Mouse (Mus musculus) neural tube, embryonic 11.5 days (tissue): ENCODE measurements around the gene Atxn2. TPM values are rescaled to one million over a fixed set of nuclear protein-coding genes. Genes with fewer than 3 reads are reported as not detected.
"Not testable (repeated sequence)": the region's sequence is repeated elsewhere in the genome, so short reads cannot be mapped to it uniquely, and the experiment has no call there.

Experiments
- ATAC-seq: fragments of 200-750 bp; cut with Nextera tagmentation; 2 replicates; pipeline ENCODE4 v1.8.0; 2017; ENCODE audit warnings: moderate number of reproducible peaks, mild to moderate bottlenecking, moderate TSS enrichment, moderate library complexity; ENCODE audit not compliant: insufficient read depth, low FRiP score, low TSS enrichment
- DNase-seq: peaks from one replicate; pipeline ENCODE4 v3.0.0-alpha.2; 2015; ENCODE audit warnings: low spot score
- H3K27ac ChIP-seq: fragments of 300-500 bp; sonication (generic); 2 replicates; pipeline ENCODE4 v1.5.1; 2014; ENCODE audit warnings: low read depth, mild to moderate bottlenecking, low read length
- H3K27me3 ChIP-seq: fragments of 300-500 bp; sonication (generic); 2 replicates; pipeline ENCODE4 v1.6.1; 2014; ENCODE audit warnings: mild to moderate bottlenecking, low read length, mixed read lengths; ENCODE audit not compliant: control insufficient read depth, insufficient read depth
- H3K36me3 ChIP-seq: fragments of 300-500 bp; sonication (generic); 2 replicates; pipeline ENCODE4 v1.6.1; 2014; ENCODE audit warnings: mild to moderate bottlenecking, low read length, moderate library complexity, mixed read lengths; ENCODE audit not compliant: control insufficient read depth, insufficient read depth
- H3K4me1 ChIP-seq: fragments of 300-500 bp; sonication (generic); 2 replicates; pipeline ENCODE4 v1.6.1; 2014; ENCODE audit warnings: low read length, mixed read lengths; ENCODE audit not compliant: control insufficient read depth, insufficient read depth
- H3K4me2 ChIP-seq: fragments of 300-500 bp; sonication (generic); 2 replicates; pipeline ENCODE4 v1.6.1; 2014; ENCODE audit warnings: low read depth, mild to moderate bottlenecking, moderate library complexity
- H3K4me3 ChIP-seq: fragments of 300-500 bp; sonication (generic); 2 replicates; pipeline ENCODE4 v1.5.1; 2014; ENCODE audit warnings: low read depth, low read length
- H3K9ac ChIP-seq: fragments of 300-500 bp; sonication (generic); 2 replicates; pipeline ENCODE4 v1.6.1; 2014; ENCODE audit warnings: mild to moderate bottlenecking, low read length
- H3K9me3 ChIP-seq: fragments of 300-500 bp; sonication (generic); 2 replicates; pipeline ENCODE4 v1.6.1; 2016; ENCODE audit warnings: low read length; ENCODE audit not compliant: control insufficient read depth
- WGBS: fragments of 180-500 bp; shearing (Covaris S2); extraction: QIAGEN DNeasy Blood & Tissue Kit; methylation state at CpG from one replicate; pipeline ENCODE4 v1.1.7; 2014; 5-methylcytosine and 5-hydroxymethylcytosine counted together
- polyA plus RNA-seq: library from polyadenylated mRNA; unstranded; fragments of >200 nt; fragmentation: Nextera tagmentation; extraction: Ambion mirVana; gene quantifications from 2 replicates; pipeline ENCODE4 v1.2.1, GENCODE M21; 2014

The Atxn2 gene
- polyA plus RNA-seq, 1 experiment from 2014 or later: 101 TPM

DNA sequence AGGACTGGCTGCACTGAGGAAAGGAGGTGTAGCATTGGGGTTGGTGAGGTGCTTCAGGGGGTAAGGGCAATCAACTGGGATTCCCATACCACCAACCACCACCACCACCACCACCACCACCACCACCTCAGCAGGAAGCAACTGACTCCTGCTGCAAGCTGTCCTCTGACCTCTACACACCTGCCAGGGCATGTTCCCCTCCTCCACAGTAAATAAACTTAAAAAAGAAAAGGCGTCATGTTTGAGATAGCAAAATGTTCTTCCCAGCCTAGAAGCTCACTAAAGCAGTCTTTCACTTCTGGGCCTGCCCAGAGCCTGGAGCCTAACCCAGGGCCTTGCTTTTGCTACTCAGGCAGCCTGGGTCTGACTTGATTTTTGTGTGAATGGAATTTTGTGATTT is 3.2 kb downstream of the Atxn2 start:
- Histone ChIP-seq H3K9me3 (no peaks in the 10 kb centered on the region), H3K27ac (no peak overlapping the region), H3K27me3 (no peaks in the 10 kb centered on the region), H3K36me3 (peaks cover 5% of the 10 kb centered on the region), H3K4me1 (peaks cover 14% of the 10 kb centered on the region; the same call in 1 of the 2 replicates), H3K4me2 (no peak overlapping the region), H3K4me3 (no peak overlapping the region), H3K9ac (no peak overlapping the region)
- 100% methylated on average over 1 of the region's 1 CpGs for WGBS
- no peak for ATAC-seq
- DNase-seq: no peak

DNA sequence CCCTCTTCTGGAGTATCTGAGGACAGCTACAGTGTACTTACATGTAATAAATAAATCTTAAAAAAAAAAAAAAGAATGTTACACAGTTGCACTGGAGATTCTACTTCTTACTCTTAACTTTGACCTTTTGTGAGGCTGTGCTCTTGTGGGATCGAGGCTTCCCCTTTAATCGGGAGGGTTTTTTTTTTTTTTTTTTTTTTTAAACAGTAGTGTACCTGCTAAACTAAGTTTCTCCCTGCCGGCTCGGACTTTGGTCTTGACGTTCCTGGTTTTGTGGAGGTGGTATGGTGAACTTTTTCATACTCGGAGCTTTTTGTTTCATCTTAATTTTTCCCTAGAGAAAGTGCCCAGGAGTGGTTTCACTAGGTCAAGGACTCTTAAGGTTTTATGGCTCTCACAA is 3.8 kb downstream of the Atxn2 start:
- Histone ChIP-seq H3K27me3 (no peaks in the 10 kb centered on the region), H3K27ac (no peak overlapping the region), H3K9ac (no peak overlapping the region), H3K4me1 (peaks cover 14% of the 10 kb centered on the region; the same call in 1 of the 2 replicates), H3K4me3 (no peak overlapping the region), H3K9me3 (no peaks in the 10 kb centered on the region), H3K36me3 (peaks cover 5% of the 10 kb centered on the region), H3K4me2 (no peak overlapping the region)
- DNase-seq (no peak), ATAC-seq (no peak)
- 89% methylated on average over 6 of the region's 6 CpGs for WGBS

DNA sequence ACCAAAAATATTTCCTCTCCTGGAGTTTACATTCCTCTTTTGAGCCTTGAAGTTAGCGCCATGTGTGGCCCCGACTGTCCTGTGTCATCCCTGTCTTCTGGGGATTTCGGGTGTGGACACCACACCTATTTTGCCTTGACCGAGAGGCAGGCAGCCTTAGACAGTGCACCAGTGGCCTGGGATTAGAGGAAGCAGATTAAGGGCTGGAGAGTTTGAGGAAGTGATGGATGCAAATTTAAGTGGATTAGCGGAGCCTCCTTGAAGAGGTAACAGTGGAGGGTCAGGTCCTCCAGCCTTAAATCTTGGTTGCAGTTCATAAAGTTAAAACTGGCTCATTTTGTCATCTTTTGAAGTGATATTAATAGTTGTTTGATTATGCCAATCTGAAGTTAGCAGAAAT is 7.3 kb downstream of the Atxn2 start:
- Histone ChIP-seq H3K27ac (no peak overlapping the region), H3K4me3 (no peak overlapping the region), H3K27me3 (no peaks in the 10 kb centered on the region), H3K9me3 (no peaks in the 10 kb centered on the region), H3K9ac (no peak overlapping the region), H3K4me2 (no peak overlapping the region), H3K4me1 (peaks cover 12% of the 10 kb centered on the region; the same call in 1 of the 2 replicates), H3K36me3 (peaks cover 5% of the 10 kb centered on the region)
- WGBS: 87% methylated on average over 5 of the region's 5 CpGs
- no peak for ATAC-seq
- DNase-seq: no peak

DNA sequence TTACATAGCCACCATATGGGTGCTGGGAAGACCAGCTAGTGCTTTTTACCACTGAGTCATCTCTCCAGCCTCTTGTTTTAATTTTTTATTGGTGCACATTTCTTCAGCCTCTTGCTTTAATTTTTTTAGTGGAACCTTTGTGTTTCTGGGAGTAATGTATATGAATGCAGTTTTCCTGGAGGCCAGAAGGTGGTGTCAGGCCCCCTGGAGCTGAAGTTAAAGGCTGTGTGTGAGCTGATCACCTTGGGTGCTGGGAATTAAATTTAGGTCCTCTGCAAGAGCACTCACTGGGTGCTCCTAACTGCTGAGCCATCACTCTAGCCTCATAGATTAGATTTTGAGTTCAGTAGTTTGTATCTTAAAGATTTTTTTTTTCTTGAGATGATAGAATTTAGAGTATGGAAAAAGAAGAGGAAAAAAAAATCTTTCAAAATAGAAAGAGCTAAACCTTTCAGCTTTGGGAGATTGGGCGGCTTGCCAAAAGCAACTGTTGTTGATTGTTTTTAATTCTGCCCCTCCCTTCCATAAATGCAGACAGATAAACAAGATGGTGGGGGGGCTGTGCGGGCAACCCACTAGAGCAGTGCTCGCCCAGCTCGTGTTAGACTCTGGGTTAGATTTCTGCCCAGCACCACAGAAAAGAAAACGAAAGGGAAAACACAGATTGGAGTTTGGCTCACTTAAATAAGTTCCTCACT is 9.9 kb downstream of the Atxn2 start:
- Histone ChIP-seq H3K9ac (no peak overlapping the region), H3K4me1 (no peaks in the 10 kb centered on the region; the same call in 1 of the 2 replicates), H3K36me3 (peaks cover 5% of the 10 kb centered on the region), H3K27ac (no peak overlapping the region), H3K27me3 (no peaks in the 10 kb centered on the region), H3K4me2 (no peak overlapping the region), H3K9me3 (no peaks in the 10 kb centered on the region), H3K4me3 (no peak overlapping the region)
- ATAC-seq: no peak
- WGBS: 96% methylated on average over 5 of the region's 5 CpGs
- no peak for DNase-seq

DNA sequence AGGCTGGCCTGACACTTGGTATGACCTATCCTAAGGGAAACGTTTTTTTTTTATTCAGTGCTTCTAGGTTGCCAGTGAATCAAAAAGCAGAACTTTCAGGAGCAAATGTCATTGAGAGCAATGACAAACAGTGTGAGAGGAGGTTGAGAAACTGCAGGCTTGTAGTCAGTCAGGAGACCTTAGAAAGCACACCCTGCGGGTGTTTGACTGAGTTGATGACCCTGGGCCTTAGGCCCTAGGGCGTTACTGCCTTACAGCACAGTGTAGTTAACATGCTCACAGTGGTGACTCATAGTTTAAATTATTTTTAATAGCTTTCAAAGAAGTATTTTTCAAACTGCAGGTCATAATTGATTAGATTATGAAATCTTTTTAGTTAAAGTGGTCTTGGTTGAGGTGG is 10.7 kb downstream of the Atxn2 start:
- 85% methylated on average over 3 of the region's 3 CpGs for WGBS
- DNase-seq (no peak), ATAC-seq (no peak)

DNA sequence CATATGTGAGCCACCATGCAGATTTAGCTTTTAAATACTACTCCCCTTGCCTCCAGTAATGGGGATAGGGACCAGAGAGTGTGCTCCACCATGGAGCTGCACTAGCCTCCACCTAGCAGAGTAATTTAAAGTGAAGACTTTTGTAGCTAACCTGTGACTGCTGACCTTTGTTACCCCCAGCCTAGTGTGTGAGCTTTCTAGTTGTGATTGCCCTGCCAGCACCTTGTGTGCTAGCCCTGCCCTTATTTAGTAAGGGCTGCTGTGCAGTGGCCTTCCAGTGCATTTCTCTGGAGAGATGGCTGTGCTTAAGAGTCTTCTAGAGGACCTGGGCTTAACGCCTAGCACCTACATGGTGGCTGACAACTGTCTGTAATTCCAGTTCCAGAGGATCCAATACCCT is 13.5 kb downstream of the Atxn2 start:
- no peaks in the 10 kb centered on the region for H3K9me3 ChIP-seq
- DNase-seq (no peak), ATAC-seq (no peak)
- no peak overlapping the region for H3K9ac ChIP-seq
- no peaks in the 10 kb centered on the region for H3K4me1 ChIP-seq
- H3K4me2 ChIP-seq: no peak overlapping the region
- 0 out of 2 replicates have a peak, but pooled peaks cover 4% of the 10 kb centered on the region for H3K36me3 ChIP-seq
- no peak overlapping the region for H3K27ac ChIP-seq
- H3K27me3 ChIP-seq: no peaks in the 10 kb centered on the region
- no peak overlapping the region for H3K4me3 ChIP-seq
- WGBS: 81% methylated on average over 1 of the region's 1 CpGs

More for the DNA sequence above, 10.7 kb downstream of the Atxn2 start:
- H3K4me2 ChIP-seq: no peak overlapping the region
- no peaks in the 10 kb centered on the region for H3K4me1 ChIP-seq
- no peaks in the 10 kb centered on the region for H3K27me3 ChIP-seq
- no peak overlapping the region for H3K27ac ChIP-seq
- no peaks in the 10 kb centered on the region for H3K9me3 ChIP-seq
- no peak overlapping the region for H3K9ac ChIP-seq
- H3K36me3 ChIP-seq: peaks cover 5% of the 10 kb centered on the region
- H3K4me3 ChIP-seq: no peak overlapping the region

DNA sequence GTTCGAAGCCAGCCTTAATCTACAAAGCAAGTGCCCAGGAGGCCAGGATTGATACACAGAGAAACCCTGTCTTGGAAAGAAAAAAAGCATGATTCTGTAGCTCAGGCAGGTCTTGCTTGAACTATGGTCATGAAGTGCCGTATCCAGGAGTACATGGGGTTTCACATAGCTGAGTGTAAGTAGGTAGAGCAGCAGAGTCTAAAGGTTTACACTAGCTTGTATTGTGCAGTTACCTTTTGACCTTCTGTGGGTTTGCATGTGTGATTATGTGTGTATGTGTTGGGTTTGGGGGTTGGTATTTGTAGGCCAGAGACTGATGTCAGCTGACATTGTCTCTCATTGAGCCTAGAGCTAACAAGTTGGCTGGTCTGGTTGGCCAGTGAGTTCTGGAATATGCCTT is 18.9 kb downstream of the Atxn2 start:
- no peaks in the 10 kb centered on the region for H3K27me3 ChIP-seq
- no peak overlapping the region for H3K9ac ChIP-seq
- H3K27ac ChIP-seq: no peak overlapping the region
- no peak overlapping the region for H3K4me3 ChIP-seq
- H3K9me3 ChIP-seq: no peaks in the 10 kb centered on the region
- DNase-seq (no peak), ATAC-seq (no peak)
- no peak overlapping the region for H3K4me2 ChIP-seq
- 98% methylated on average over 2 of the region's 2 CpGs for WGBS
- H3K36me3 ChIP-seq: 0 out of 2 replicates have a peak, but pooled peaks cover 4% of the 10 kb centered on the region
- H3K4me1 ChIP-seq: no peaks in the 10 kb centered on the region

DNA sequence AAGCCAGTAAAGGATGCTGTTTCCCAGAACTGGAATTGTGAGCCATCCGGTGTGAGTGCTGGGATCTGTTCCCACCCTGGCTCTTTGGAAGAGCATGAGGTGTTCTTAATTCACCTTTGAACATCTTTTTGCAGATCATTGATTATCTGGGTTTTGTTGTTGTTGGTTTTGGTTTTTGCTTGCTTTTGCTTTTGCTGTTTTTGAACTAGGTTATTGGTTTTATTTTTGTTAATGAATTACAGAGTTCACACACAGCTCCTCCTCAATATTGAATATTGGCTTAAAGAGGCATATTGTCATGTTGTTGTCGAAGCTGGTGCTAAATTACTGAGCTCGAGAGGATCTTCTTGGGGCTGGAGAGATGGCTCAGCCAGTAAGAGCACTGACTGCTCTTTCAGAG is 25.5 kb downstream of the Atxn2 start:
- no peak for DNase-seq
- Histone ChIP-seq H3K9ac (no peak overlapping the region), H3K36me3 (no peaks in the 10 kb centered on the region), H3K27ac (no peak overlapping the region), H3K9me3 (no peaks in the 10 kb centered on the region), H3K4me2 (no peak overlapping the region), H3K4me1 (no peaks in the 10 kb centered on the region), H3K27me3 (no peaks in the 10 kb centered on the region), H3K4me3 (no peak overlapping the region)
- ATAC-seq: no peak
- WGBS: 96% methylated on average over 3 of the region's 3 CpGs

DNA sequence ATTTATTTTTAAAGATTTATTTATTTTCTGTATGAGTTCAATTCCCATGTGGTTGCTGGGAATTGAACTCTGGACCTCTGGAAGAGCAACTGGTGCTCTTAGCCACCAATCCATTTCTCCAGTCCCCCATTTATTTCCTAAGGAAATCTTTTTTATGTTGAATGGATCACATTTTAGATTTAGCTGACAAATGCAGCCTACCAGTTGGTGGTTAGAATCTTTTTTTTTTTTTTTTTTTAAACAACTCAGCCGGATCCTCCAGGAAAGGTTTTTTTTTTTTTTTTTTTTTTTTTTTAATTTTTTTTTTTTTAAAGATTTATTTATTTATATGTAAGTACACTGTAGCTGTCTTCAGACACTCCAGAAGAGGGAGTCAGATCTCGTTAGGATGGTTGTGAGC is 27.0 kb downstream of the Atxn2 start:
- not testable (repeated sequence) for H3K9ac ChIP-seq, H3K4me2 ChIP-seq, DNase-seq, H3K4me1 ChIP-seq, H3K27me3 ChIP-seq, H3K36me3 ChIP-seq, H3K9me3 ChIP-seq, ATAC-seq, H3K27ac ChIP-seq, H3K4me3 ChIP-seq
- WGBS: 70% methylated on average over 1 of the region's 2 CpGs
